Mouse (Mus musculus) bone marrow macrophage, adult 2 months (primary cell): ENCODE data around the gene Piwil4. TPM values are rescaled to one million over a fixed set of nuclear protein-coding genes. Genes with fewer than 3 reads are reported as not detected.

Experiments
- H3K27ac ChIP-seq: 2 replicates; pipeline ENCODE4 v1.5.1; 2012; ENCODE audit warnings: low read depth, low read length; ENCODE audit not compliant: insufficient read depth
- H3K4me1 ChIP-seq: 2 replicates; pipeline ENCODE4 v1.6.1; 2012; ENCODE audit warnings: low read length; ENCODE audit not compliant: control insufficient read depth, insufficient read depth
- H3K4me3 ChIP-seq: 2 replicates; pipeline ENCODE4 v1.5.1; 2012; ENCODE audit warnings: mild to moderate bottlenecking, low read length, moderate library complexity; ENCODE audit not compliant: insufficient read depth
- CTCF ChIP-seq: IDR thresholded peaks from 2 replicates; pipeline ENCODE4 v1.5.1; 2012; ENCODE audit warnings: low read depth, mild to moderate bottlenecking, low read length, moderate library complexity
- POLR2A ChIP-seq: IDR thresholded peaks from 2 replicates; pipeline ENCODE4 v1.6.1; 2012; ENCODE audit warnings: mild to moderate bottlenecking, low read depth, low read length, borderline replicate concordance
- polyA plus RNA-seq: library from polyadenylated mRNA; stranded (reverse); fragments of >200 nt; gene quantifications from 2 replicates; pipeline ENCODE4 v1.2.4, GENCODE M21; 2012; ENCODE audit not compliant: missing spikeins, insufficient read depth, insufficient read length

The Piwil4 gene
- polyA plus RNA-seq, 1 experiment: not detected

DNA sequence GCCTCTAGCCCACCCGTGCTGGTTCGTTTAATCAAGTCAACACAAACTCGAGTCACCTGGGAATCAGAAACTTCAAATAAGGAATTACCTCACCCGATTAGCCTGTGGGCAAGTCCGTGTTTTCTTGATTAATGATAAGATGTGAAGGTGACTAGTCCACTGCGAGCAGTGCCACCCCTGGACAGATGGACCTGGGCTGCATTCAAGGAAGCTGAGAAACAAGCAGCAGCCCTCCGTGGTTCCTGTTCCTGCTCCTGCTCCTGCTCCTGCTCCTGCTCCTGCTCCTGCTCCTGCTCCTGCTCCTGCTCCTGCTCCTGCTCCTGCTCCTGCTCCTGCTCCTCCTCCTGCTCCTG lies 41.3 kb downstream of the Piwil4 start:
- Histone ChIP-seq H3K4me1 (peaks cover 5% of the 10 kb centered on the region), H3K4me3 (no peak overlapping the region), H3K27ac (no peak overlapping the region)
- TF ChIP-seq CTCF: no peak
- no peak for TF ChIP-seq POLR2A

DNA sequence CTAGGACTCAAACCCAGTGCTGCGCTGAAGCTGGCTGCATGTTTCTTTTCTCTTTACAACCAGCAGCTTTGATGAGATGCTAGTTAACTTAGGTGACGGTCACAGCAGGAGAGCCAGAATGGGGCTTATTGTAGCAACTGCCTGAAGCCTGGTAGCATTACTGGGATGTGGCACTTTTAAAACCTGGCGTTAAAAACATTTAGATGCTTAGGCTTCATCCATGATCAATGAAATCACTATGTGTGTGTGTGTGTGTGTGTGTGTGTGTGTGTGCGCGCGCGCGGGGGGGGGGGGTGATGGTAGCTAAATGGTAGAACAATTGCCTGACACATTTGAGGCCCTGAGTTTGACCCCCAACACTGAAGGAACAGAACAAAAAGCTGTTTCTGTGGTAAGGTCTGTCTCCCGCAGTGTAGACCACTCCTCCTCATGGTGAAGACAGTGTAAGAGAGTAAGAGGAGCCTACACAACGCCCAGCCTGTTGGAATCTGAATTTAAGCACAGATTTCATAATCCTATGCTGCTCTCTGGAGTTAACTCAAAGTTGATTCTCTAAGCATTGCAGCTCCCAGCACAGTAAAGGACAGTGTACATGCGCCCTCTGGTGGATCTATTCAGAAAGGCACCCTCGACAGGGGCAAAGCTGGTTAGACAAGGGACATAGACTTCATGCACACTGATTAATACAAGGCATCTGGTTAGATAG lies 41.8 kb downstream of the Piwil4 start:
- Histone ChIP-seq H3K27ac (no peak overlapping the region), H3K4me1 (peaks cover 5% of the 10 kb centered on the region), H3K4me3 (no peak overlapping the region)
- TF ChIP-seq POLR2A: no peak
- peak; percentile 46; the same call in 1 of the 2 replicates for TF ChIP-seq CTCF

DNA sequence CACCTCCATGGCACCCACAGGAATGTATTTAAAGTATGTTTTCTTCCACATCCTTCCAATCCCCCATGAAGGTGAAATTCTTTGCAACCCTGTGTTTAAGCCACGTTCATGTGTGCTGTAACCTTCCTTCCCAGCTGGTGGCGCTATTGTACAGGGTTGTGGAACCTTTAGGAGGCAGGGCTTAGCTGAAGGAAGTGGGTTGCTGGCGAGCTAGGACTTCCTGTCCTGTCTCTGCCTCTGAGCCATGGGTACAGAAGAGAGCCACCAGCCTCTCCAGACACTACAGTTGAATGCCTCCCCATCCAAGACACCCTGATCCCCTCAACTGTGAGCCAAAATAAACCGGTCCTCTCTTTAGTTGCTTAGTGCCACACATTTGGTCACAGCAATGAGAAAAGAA lies 42.6 kb downstream of the Piwil4 start:
- Histone ChIP-seq H3K4me1 (peaks cover 5% of the 10 kb centered on the region), H3K4me3 (no peak overlapping the region), H3K27ac (no peak overlapping the region)
- TF ChIP-seq CTCF (peak; percentile 18; the same call in 1 of the 2 replicates), POLR2A (no peak)

DNA sequence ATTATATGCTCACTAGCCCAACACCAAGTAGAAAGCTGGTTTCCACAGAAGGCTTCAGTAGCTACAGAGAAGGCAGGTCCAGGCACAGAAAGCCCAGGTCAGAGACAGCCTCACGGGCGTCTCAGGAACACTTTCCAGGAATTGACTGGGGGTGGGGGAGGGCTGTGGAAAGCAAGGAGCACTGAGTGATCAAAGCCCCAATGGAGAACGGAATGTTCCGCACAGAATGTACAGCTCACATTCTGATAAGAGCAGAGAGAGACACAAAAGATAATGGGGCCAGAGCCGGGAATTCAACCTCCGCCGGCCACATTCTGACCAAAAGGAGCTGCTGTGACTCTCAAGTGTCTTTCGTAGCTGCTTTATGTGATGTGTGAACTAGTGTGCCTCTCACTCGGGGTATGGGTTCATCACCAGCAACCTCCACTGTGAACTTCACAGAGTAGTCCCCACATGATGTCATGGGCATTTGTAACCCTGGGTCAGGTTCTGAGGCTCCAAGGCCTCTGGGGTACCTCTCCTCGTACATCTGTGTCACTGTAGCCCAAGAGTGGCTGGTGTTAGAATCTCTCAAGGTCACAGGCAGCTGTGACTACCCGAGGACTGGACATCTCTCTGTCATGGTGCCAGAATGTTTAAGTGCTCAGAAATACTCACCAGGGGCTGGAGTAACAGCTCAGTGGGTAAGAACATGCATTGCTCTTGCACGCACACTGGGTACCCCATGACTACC lies 51.0 kb downstream of the Piwil4 start:
- Histone ChIP-seq H3K4me1 (peaks cover 4% of the 10 kb centered on the region; the same call in 1 of the 2 replicates), H3K4me3 (no peak overlapping the region), H3K27ac (no peak overlapping the region)
- TF ChIP-seq CTCF: no peak

DNA sequence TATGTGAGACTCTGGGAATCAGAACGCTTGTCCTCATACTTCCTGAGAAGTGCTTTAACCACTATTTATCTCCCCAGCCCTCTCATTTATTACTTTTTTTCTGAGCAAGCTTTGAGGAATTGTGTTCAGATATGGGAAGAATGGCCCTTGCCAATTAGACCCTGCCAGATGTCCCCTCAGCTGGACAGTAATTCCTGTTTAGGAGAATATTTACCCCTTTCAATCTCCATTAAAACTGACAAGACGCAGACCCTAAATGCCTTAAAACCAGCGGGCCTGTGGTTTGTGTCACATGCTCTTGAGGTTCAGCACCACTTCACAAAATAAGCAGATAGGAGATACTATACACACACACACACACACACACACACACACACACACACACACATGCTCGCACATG lies 56.2 kb downstream of the Piwil4 start:
- Histone ChIP-seq H3K27ac (no peak overlapping the region), H3K4me1 (no peaks in the 10 kb centered on the region), H3K4me3 (no peak overlapping the region)
- TF ChIP-seq POLR2A (no peak), CTCF (no peak)

DNA sequence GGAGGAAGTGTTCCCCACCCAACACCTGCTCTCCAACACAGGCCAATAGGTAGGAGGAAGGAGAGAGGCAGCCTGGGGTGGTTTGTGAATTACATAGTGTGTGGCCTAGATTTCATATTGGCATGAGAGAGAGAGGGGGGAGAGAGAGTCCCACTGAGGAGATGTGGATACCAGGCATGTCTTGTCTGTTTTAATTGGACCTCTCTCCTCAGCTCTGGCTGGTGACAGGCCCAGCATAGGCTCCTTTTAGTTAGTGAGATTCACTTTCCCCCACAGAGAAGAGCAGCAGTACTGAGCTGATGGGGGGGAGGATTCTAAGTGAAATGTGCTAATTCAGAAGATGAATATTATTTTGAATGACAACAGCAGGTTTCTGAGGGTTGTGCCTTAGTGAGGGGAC lies 57.8 kb downstream of the Piwil4 start:
- no peak overlapping the region for H3K27ac ChIP-seq
- no peak overlapping the region for H3K4me3 ChIP-seq
- no peaks in the 10 kb centered on the region for H3K4me1 ChIP-seq
- TF ChIP-seq POLR2A (no peak), CTCF (no peak)

DNA sequence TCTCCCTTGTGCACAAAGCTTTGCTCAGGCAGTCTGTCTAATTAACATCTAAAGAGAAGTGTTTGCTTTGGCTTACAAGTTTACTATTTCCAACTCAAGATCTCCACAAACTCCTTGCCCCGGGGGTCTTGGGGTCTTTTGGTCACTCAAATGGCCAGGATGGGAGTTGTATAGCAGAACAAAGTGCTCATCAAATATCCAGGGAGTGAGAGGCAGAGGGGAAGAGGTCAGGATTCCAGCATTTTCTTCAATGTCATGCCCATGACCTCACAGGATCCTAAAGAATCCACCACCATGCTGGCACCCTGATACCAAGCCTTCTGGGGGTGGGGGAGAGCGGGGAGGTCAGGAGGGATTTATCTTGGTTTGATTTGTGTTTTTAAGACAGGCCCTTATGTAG lies 59.9 kb downstream of the Piwil4 start:
- no peak for TF ChIP-seq CTCF
- no peak for TF ChIP-seq POLR2A
- no peaks in the 10 kb centered on the region for H3K4me1 ChIP-seq
- no peak overlapping the region for H3K4me3 ChIP-seq
- H3K27ac ChIP-seq: no peak overlapping the region

DNA sequence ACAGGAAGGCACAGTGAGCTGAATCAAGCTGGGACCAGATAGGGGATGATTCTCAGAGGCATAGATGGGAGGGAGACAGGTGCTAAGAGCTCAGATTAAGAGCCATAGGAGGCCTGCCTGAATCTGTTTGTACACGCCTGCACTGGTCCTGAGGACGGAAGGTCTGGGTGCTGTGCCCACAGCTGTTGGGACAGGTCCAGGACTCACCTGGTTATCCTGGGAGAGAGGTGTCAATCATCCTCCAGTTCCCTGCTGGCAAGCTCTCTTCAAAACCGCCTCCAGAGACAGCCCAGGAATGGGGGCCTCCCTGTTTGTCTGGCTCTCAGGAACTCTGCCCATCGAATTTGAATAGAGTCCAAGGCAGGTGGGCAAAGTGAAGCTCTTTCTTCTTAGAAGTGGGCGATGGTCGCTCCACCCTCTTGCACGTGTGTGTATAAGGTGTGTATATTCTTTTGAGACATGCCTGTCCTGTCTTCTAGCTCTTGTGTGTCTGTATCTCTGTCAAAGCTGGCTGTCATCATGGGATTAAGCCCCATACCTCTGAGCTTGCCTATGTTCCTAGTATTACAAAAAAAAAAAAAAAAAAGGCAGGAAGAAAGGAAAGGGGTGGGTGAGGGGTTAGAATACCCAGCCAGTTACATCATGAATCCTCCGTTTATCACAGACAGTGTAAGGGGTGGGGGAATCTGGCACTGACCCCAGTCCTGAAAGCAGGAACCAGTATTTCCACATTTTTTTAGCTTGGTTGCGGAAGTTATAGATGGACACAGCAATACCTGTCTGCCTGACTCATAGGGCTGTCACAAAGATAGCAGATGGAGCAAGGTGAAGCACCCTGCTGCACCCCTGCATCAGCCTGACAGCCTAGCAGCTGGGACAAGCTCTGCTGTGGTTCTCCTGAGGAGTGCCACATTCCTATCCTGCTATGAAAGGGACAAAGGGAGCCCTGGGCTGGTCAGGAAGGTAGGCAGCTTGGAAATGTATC lies 64.5 kb downstream of the Piwil4 start:
- no peaks in the 10 kb centered on the region for H3K4me1 ChIP-seq
- TF ChIP-seq CTCF (no peak), POLR2A (no peak)
- H3K4me3 ChIP-seq: no peak overlapping the region
- H3K27ac ChIP-seq: no peak overlapping the region

DNA sequence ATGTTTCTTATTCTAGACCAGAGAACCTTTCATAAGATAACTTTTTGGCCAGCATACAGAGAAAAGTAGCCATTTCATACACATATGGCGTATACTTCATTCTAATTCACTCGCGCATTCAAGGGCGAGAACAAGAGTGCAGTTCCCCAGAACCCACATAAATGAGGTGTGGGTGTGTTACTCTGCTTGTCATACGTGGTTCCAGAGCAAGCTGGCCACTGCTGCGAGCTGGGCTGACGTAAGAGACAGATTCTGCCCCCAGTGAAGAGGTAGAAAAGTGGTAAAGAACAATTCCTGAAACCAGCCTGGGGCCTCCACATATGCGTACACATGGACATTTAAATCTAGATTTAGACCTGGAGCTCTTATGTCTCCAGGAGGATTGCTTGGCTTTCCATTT lies 66.0 kb downstream of the Piwil4 start:
- Histone ChIP-seq H3K27ac (no peak overlapping the region), H3K4me1 (no peaks in the 10 kb centered on the region), H3K4me3 (no peak overlapping the region)
- TF ChIP-seq POLR2A (no peak), CTCF (no peak)
